Mouse (Mus musculus) splenic B cell, adult 2 months (primary cell): Measurements from ENCODE around the gene Crygn.
A peak's percentile ranks its signal among the peaks of the same experiment; 100 is the strongest.
"Not testable (repeated sequence)": the region's sequence is repeated elsewhere in the genome, so short reads cannot be mapped to it uniquely, and the experiment has no call there.

ENCODE experiments used
- DNase-seq: peaks from one replicate; pipeline ENCODE4 v3.0.0-alpha.2; 2011; ENCODE audit warnings: low read depth, low spot score
- H3K27me3 ChIP-seq: 2 replicates; pipeline ENCODE4 v1.6.1; 2012; ENCODE audit warnings: mild to moderate bottlenecking, low read length, moderate library complexity, mixed read lengths; ENCODE audit not compliant: control insufficient read depth, poor library complexity, insufficient read depth, severe bottlenecking
- H3K36me3 ChIP-seq: 2 replicates; pipeline ENCODE4 v1.6.1; 2012; ENCODE audit warnings: mild to moderate bottlenecking, low read length, moderate library complexity, mixed read lengths; ENCODE audit not compliant: control insufficient read depth, poor library complexity, insufficient read depth, severe bottlenecking

Crygn gene

DNA sequence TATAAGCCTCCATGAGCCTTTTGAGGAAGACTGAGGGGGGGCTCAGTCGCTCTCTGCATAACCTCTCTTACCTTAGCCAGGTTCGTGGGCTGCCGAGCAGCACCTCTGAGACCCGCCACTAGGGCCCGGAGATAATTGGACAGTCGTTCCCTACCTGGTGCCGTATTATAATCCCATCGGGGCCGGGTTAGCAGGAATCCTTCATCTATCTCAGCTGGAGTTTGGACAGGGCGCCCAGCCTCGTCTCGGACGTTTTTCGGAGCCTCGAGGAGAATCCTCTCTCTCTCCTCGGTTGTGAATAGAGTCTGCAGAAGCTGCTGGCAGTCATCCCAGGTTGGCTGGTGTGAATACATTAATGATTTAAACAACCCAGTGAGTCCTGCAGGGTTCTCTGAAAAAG is 16.7 kb upstream of the Crygn start:
- not testable (repeated sequence) for H3K36me3 ChIP-seq, DNase-seq, H3K27me3 ChIP-seq

GRCm38 (mm10) chr5:24756931-24757330 is 877 bp downstream of the Crygn start:
- DNase-seq: no peak
- H3K36me3 ChIP-seq: no peaks in the 10 kb centered on the region
- no peaks in the 10 kb centered on the region for H3K27me3 ChIP-seq

DNA sequence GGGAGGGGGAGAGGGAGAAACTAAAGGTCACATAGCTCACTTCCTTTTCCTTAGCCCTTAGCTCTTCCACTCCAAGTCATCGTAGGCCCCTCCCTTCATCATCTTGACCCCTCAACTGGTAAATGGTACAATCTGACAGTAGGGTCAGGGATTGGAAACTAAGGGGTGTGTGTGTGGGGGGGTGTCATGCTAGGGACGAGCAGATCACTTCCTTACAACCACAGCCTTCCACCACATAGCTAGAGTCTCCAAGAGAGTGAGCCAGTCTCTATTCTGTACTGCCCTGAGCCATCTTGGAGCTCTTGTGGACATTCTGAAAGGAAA is 5.7 kb downstream of the Crygn start:
- no peaks in the 10 kb centered on the region for H3K27me3 ChIP-seq
- no peaks in the 10 kb centered on the region for H3K36me3 ChIP-seq
- peak; percentile 46 for DNase-seq

GRCm38 (mm10) chr5:24751305-24752174 is 6.3 kb downstream of the Crygn start:
- DNase-seq: peak; percentile 47
- no peaks in the 10 kb centered on the region for H3K36me3 ChIP-seq
- no peaks in the 10 kb centered on the region for H3K27me3 ChIP-seq

- Histone ChIP-seq H3K27me3 (no peaks in the 10 kb centered on the region), H3K36me3 (no peaks in the 10 kb centered on the region)
- DNase-seq: peak; percentile 93
Observed at GRCm38 (mm10) chr5:24750321-24751304, 7.2 kb downstream of the Crygn start.

GRCm38 (mm10) chr5:24749731-24750130 is 8.1 kb downstream of the Crygn start:
- DNase-seq: no peak
- H3K36me3 ChIP-seq: no peaks in the 10 kb centered on the region
- H3K27me3 ChIP-seq: no peaks in the 10 kb centered on the region

GRCm38 (mm10) chr5:24747533-24747932 is 10.3 kb downstream of the Crygn start:
- H3K36me3 ChIP-seq: no peaks in the 10 kb centered on the region
- no peaks in the 10 kb centered on the region for H3K27me3 ChIP-seq
- DNase-seq: no peak

GRCm38 (mm10) chr5:24743956-24744355 is 13.9 kb downstream of the Crygn start:
- Histone ChIP-seq H3K27me3 (no peaks in the 10 kb centered on the region), H3K36me3 (no peaks in the 10 kb centered on the region)
- DNase-seq: no peak

- no peaks in the 10 kb centered on the region for H3K36me3 ChIP-seq
- DNase-seq: no peak
- H3K27me3 ChIP-seq: no peaks in the 10 kb centered on the region
Observed at GRCm38 (mm10) chr5:24741172-24741885, 16.5 kb downstream of the Crygn start.

GRCm38 (mm10) chr5:24739141-24739753 is 18.6 kb downstream of the Crygn start:
- no peaks in the 10 kb centered on the region for H3K27me3 ChIP-seq
- H3K36me3 ChIP-seq: no peaks in the 10 kb centered on the region
- peak; percentile 66 for DNase-seq

DNA sequence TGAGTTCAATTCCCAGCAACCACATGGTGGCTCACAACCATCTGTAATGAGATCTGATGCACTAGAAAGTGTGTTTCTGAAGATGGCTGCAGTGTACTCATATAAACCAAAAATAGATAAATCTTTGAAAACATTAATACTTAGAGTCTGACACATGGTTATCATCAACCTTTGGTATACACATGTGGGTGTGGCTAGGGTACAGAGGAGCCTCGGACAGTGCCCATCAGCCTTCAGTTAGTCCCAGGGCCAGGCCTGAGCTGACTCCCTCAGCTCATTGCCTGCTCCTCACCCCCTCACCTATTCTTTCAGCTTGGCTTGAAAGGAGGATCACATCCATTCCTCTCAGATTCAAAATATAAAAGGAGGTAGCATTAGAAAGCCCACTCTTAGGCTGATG is 19.3 kb downstream of the Crygn start:
- DNase-seq: no peak
- Histone ChIP-seq H3K27me3 (no peaks in the 10 kb centered on the region), H3K36me3 (no peaks in the 10 kb centered on the region)

- Histone ChIP-seq H3K27me3 (no peaks in the 10 kb centered on the region), H3K36me3 (no peaks in the 10 kb centered on the region)
- no peak for DNase-seq
Observed at GRCm38 (mm10) chr5:24737595-24737994, 20.2 kb downstream of the Crygn start.

DNA sequence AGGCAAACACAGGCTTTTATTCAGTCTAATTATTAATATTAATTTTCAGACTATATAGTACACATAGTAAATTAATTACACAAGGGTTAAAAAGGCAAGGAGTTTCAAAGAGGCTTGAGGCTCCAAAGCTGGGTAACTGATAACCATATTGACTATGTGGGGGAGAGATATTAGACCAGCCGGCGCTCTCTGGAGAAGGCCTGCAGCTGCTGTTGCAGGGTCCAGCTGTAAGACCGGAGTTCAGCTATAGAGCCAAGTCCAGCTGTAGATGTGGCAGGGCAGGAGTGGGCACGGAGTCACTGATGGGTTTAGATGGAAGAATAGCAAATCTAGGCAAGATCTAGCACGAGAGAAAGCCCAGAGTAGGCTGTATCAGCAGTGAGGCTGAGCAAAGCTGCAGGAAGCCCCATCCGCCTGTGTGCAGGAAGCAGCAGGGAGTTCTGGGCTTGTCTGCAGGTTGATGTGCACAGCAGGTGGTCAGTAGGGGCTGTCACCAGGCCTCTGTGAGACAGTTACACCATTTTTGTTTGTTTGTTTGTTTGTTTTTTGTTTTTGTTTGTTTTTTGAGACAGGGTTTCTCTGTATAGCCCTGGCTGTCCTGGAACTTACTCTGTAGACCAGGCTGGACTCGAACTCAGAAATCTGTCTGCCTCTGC is 23.9 kb downstream of the Crygn start:
- no peak for DNase-seq
- no peaks in the 10 kb centered on the region for H3K36me3 ChIP-seq
- H3K27me3 ChIP-seq: no peaks in the 10 kb centered on the region

DNA sequence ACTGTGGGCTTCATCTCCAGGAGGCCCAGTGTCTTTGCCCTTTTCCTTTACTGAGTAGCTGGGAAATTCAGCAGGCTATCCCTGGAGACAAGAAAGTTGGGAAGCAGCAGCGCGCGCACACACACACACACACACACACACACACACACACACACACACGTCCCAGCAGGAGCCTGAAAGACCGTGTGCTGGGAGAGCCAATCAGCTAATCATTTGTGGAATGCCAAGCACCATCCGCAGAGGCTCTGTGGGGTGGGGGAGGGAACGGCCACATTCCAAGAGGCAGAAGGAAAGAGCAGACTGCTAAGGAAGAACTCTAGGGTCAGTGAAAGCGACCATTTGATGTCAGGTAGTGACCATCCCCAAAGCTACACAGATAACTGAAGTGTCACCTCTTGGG is 24.7 kb downstream of the Crygn start:
- H3K27me3 ChIP-seq: no peaks in the 10 kb centered on the region
- no peak for DNase-seq
- no peaks in the 10 kb centered on the region for H3K36me3 ChIP-seq
